Comparison of ENCODE assay signal across 10 mouse cellular contexts in the genomic region with DNA sequence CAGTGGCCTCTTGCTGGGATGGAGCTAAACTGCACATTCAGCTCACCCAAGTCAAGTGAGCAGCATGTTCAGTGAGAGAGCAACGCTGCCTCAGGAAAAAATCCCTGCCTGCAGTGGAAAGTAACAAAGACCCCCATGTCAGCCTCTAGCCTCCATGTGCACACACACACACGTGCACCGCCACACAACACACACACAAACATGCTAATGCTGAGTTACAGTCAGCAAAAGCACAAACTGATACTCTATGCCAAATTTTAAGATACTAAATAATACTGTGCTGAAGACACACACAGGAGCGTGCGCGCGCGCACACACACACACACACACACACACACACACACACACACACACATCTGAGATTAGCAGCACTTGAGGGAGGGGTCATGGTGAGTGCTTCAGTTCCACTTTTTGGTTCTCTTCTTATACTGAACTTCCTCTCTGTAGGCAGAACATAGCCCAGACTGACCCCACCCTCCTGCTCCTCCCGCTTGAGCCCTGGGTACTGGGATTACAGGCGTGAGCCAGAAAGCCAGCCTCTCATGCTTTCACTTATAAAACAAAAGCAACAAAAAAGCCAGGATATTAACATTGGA. TPM values are rescaled to one million over a fixed set of nuclear protein-coding genes. Genes with fewer than 3 reads are reported as not detected.
DNase-seq lines count a peak whose midpoint lies in the region; ATAC-seq and TF ChIP-seq lines count a peak whose summit lies in the region.
"Had no signal": no experiment of that assay in that cellular context is flagged by ENCODE, and none has a peak within 500 bp of the region (broad histone marks: within the 10 kb centered on the region; RNA-seq: fewer than 3 reads in every experiment).

No protein-coding gene starts in this region.

- no peak for TF ChIP-seq EP300 in liver, postnatal 0 days (IDR thresholded peaks at IDR 0.05; ENCODE audit: low read depth)

- no peak for TF ChIP-seq CTCF in intestine, postnatal 0 days (IDR thresholded peaks at IDR 0.05; ENCODE audit: low read depth)
- TF ChIP-seq CTCF in liver, postnatal 0 days (IDR thresholded peaks at IDR 0.05; ENCODE audit: low read depth): no peak
- TF ChIP-seq CTCF in cerebellum, adult 2 months (IDR thresholded peaks at IDR 0.05; ENCODE audit: borderline replicate concordance, insufficient read depth, low read depth, low read length): no peak

- no peak for TF ChIP-seq POLR2A in cerebellum, adult 2 months (IDR thresholded peaks at IDR 0.05; ENCODE audit: borderline replicate concordance, insufficient read depth, low read length)

- no peak for ATAC-seq in intestine, embryonic 15.5 days
- no peak for ATAC-seq in intestine, postnatal 0 days
- ATAC-seq in liver, postnatal 0 days: peak; percentile 18; the same call in 1 of the 2 replicates
- ATAC-seq in intestine, embryonic 16.5 days: no peak
- no peak for ATAC-seq in megakaryocyte-erythroid progenitor cell, adult 5-6 weeks (replicated peaks; ENCODE audit: low FRiP score, low TSS enrichment, poor library complexity, severe bottlenecking)

- H3K4me1 ChIP-seq in intestine, embryonic 15.5 days (replicated peaks): peaks cover 24% of the 10 kb centered on the region
- H3K4me1 ChIP-seq in intestine, postnatal 0 days (replicated peaks; ENCODE audit: control insufficient read depth, insufficient read depth, low read length): 0 out of 2 replicates have a peak, but pooled peaks cover 15% of the 10 kb centered on the region
- peaks cover 22% of the 10 kb centered on the region for H3K4me1 ChIP-seq in liver, postnatal 0 days (ENCODE audit: insufficient read depth)
- no peaks in the 10 kb centered on the region for H3K4me1 ChIP-seq in cerebellum, adult 2 months (ENCODE audit: control insufficient read depth, insufficient read depth, low read length)
- peaks cover 18% of the 10 kb centered on the region for H3K4me1 ChIP-seq in intestine, embryonic 16.5 days (ENCODE audit: control insufficient read depth, insufficient read depth, low read length)

- DNase-seq in brain, adult 2 months (ENCODE audit: low read depth, low spot score): peak; percentile 33
- DNase-seq in liver, postnatal 0 days: peak; percentile 59
- peak; percentile 60 for DNase-seq in skeletal muscle tissue, adult 2 months (ENCODE audit: low read depth, low spot score)
- DNase-seq in cerebellum, adult 2 months: no peak
- DNase-seq: left cerebral cortex, postnatal 4 days had no signal

- 0 out of 2 replicates have a peak overlapping the region, but pooled peaks have one; percentile 44 for H3K27ac ChIP-seq in intestine, embryonic 15.5 days
- no peak overlapping the region for H3K27ac ChIP-seq in intestine, postnatal 0 days (ENCODE audit: low read depth, low read length)
- no peak overlapping the region for H3K27ac ChIP-seq in liver, postnatal 0 days (ENCODE audit: low read depth)
- no peak overlapping the region for H3K27ac ChIP-seq in cerebellum, adult 2 months (ENCODE audit: insufficient read depth, low read length)
- no peak overlapping the region for H3K27ac ChIP-seq in intestine, embryonic 16.5 days (ENCODE audit: low read length)

- no peaks in the 10 kb centered on the region for H3K36me3 ChIP-seq in intestine, embryonic 15.5 days
- H3K36me3 ChIP-seq in intestine, postnatal 0 days (ENCODE audit: control insufficient read depth, insufficient read depth): no peaks in the 10 kb centered on the region
- no peaks in the 10 kb centered on the region; the same call in 1 of the 2 replicates for H3K36me3 ChIP-seq in liver, postnatal 0 days (replicated peaks; ENCODE audit: insufficient read depth, low read length)
- H3K36me3 ChIP-seq in intestine, embryonic 16.5 days (ENCODE audit: control insufficient read depth, insufficient read depth, low read length): no peaks in the 10 kb centered on the region

- no peaks in the 10 kb centered on the region for H3K27me3 ChIP-seq in intestine, embryonic 15.5 days (replicated peaks)
- H3K27me3 ChIP-seq in intestine, postnatal 0 days (replicated peaks; ENCODE audit: control insufficient read depth, insufficient read depth, low read length): no peaks in the 10 kb centered on the region
- H3K27me3 ChIP-seq in liver, postnatal 0 days (ENCODE audit: insufficient read depth, low read length): no peaks in the 10 kb centered on the region
- no peaks in the 10 kb centered on the region for H3K27me3 ChIP-seq in cerebellum, adult 2 months (ENCODE audit: control insufficient read depth, insufficient read depth, low read length)
- H3K27me3 ChIP-seq in intestine, embryonic 16.5 days (replicated peaks; ENCODE audit: control insufficient read depth, insufficient read depth, low read length): no peaks in the 10 kb centered on the region

- H3K4me2 ChIP-seq in intestine, embryonic 15.5 days (replicated peaks): peak overlapping the region; percentile 91
- H3K4me2 ChIP-seq in intestine, postnatal 0 days (replicated peaks; ENCODE audit: low read depth): no peak overlapping the region
- H3K4me2 ChIP-seq in liver, postnatal 0 days (ENCODE audit: low read depth, low read length): peak overlapping the region; percentile 92; the same call in 1 of the 2 replicates
- no peak overlapping the region for H3K4me2 ChIP-seq in intestine, embryonic 16.5 days (ENCODE audit: low read depth, low read length)

- H3K4me3 ChIP-seq in intestine, embryonic 15.5 days (replicated peaks): no peak overlapping the region
- H3K4me3 ChIP-seq in intestine, postnatal 0 days (ENCODE audit: low read depth, low read length): no peak overlapping the region
- H3K4me3 ChIP-seq in liver, postnatal 0 days (ENCODE audit: low read depth, low read length): no peak overlapping the region
- H3K4me3 ChIP-seq in cerebellum, adult 2 months (replicated peaks; ENCODE audit: insufficient read depth, low read depth, low read length): no peak overlapping the region
- no peak overlapping the region for H3K4me3 ChIP-seq in intestine, embryonic 16.5 days (ENCODE audit: low read length)

- 87% methylated on average over 10 of the region's 10 CpGs for WGBS in intestine, embryonic 15.5 days
- 78% methylated on average over 10 of the region's 10 CpGs for WGBS in intestine, postnatal 0 days
- WGBS in liver, postnatal 0 days (ENCODE audit: insufficient replicate concordance): 45% methylated on average over 10 of the region's 10 CpGs
- 91% methylated on average over 10 of the region's 10 CpGs for WGBS in cerebellum, adult 2 months
- WGBS in intestine, embryonic 16.5 days: 82% methylated on average over 10 of the region's 10 CpGs

- no peak overlapping the region for H3K9ac ChIP-seq in intestine, embryonic 15.5 days
- H3K9ac ChIP-seq in intestine, postnatal 0 days (ENCODE audit: low read depth, low read length): no peak overlapping the region
- no peak overlapping the region for H3K9ac ChIP-seq in liver, postnatal 0 days (replicated peaks)
- H3K9ac ChIP-seq in intestine, embryonic 16.5 days (ENCODE audit: low read depth, low read length): no peak overlapping the region

- no peaks in the 10 kb centered on the region for H3K9me3 ChIP-seq in intestine, embryonic 15.5 days
- no peaks in the 10 kb centered on the region for H3K9me3 ChIP-seq in intestine, postnatal 0 days (ENCODE audit: control insufficient read depth)
- no peaks in the 10 kb centered on the region for H3K9me3 ChIP-seq in liver, postnatal 0 days (ENCODE audit: low read length)
- no peaks in the 10 kb centered on the region for H3K9me3 ChIP-seq in intestine, embryonic 16.5 days (ENCODE audit: control insufficient read depth, low read length)

RNA-seq across cellular contexts. Expression of gene Naaa, which starts 1.1 kb away (rescaled TPM):
- polyA plus RNA-seq in intestine, embryonic 15.5 days (2015; fragmentation: Nextera tagmentation; extraction: Ambion mirVana): 24.2 and 26.8 TPM in 2 replicates
- 19.8 and 22.4 TPM in 2 replicates for polyA plus RNA-seq in intestine, postnatal 0 days (2015; fragmentation: Nextera tagmentation; extraction: Ambion mirVana)
- 6.1 and 7.5 TPM in 2 replicates for polyA plus RNA-seq in liver, postnatal 0 days (2015; fragmentation: Nextera tagmentation; extraction: Ambion mirVana)
- 32.1 and 37.6 TPM in 2 replicates for polyA plus RNA-seq in cerebellum, adult 2 months (2012; rRNA removed)
- 30.8 and 32.2 TPM in 2 replicates for polyA plus RNA-seq in intestine, embryonic 16.5 days (2015; fragmentation: Nextera tagmentation; extraction: Ambion mirVana)
- 1.1 and 2.9 TPM in 2 replicates for total RNA-seq in megakaryocyte-erythroid progenitor cell, adult 5-6 weeks (2014; fragmentation: Nextera tagmentation)
- total RNA-seq in megakaryocyte-erythroid progenitor cell, adult 5-6 weeks (2017): 2.1 and 5.6 TPM in 2 replicates

RNA-seq across cellular contexts. Expression of gene Ppef2, which starts 23.0 kb away (rescaled TPM):
- 0.39 and 0.59 TPM in 2 replicates for polyA plus RNA-seq in intestine, embryonic 15.5 days (2015; fragmentation: Nextera tagmentation; extraction: Ambion mirVana)
- polyA plus RNA-seq in intestine, postnatal 0 days (2015; fragmentation: Nextera tagmentation; extraction: Ambion mirVana): 0.16 and 0.27 TPM in 2 replicates
- 0.15 TPM in 1 of 2 replicates, not detected in the other for polyA plus RNA-seq in liver, postnatal 0 days (2015; fragmentation: Nextera tagmentation; extraction: Ambion mirVana)
- polyA plus RNA-seq in cerebellum, adult 2 months (2012; rRNA removed): 2.1 and 2.7 TPM in 2 replicates
- 0.57 and 0.88 TPM in 2 replicates for polyA plus RNA-seq in intestine, embryonic 16.5 days (2015; fragmentation: Nextera tagmentation; extraction: Ambion mirVana)
- total RNA-seq in megakaryocyte-erythroid progenitor cell, adult 5-6 weeks (2014; fragmentation: Nextera tagmentation): not detected in 2 replicates
- total RNA-seq in megakaryocyte-erythroid progenitor cell, adult 5-6 weeks (2017): not detected in 2 replicates

RNA-seq across cellular contexts. Expression of gene Sdad1, which starts 31.2 kb away (rescaled TPM):
- 37.3 and 40.1 TPM in 2 replicates for polyA plus RNA-seq in intestine, embryonic 15.5 days (2015; fragmentation: Nextera tagmentation; extraction: Ambion mirVana)
- polyA plus RNA-seq in intestine, postnatal 0 days (2015; fragmentation: Nextera tagmentation; extraction: Ambion mirVana): 15.8 and 17.3 TPM in 2 replicates
- polyA plus RNA-seq in liver, postnatal 0 days (2015; fragmentation: Nextera tagmentation; extraction: Ambion mirVana): 13.1 and 13.4 TPM in 2 replicates
- 15.3 and 15.6 TPM in 2 replicates for polyA plus RNA-seq in cerebellum, adult 2 months (2012; rRNA removed)
- polyA plus RNA-seq in intestine, embryonic 16.5 days (2015; fragmentation: Nextera tagmentation; extraction: Ambion mirVana): 32.8 and 35.8 TPM in 2 replicates
- total RNA-seq in megakaryocyte-erythroid progenitor cell, adult 5-6 weeks (2014; fragmentation: Nextera tagmentation): 51.6 and 66.7 TPM in 2 replicates
- 91.7 and 93.5 TPM in 2 replicates for total RNA-seq in megakaryocyte-erythroid progenitor cell, adult 5-6 weeks (2017)

RNA-seq across cellular contexts. Expression of gene Cxcl9, which starts 48.8 kb away (rescaled TPM):
- 0.20 TPM in 1 of 2 replicates, not detected in the other for polyA plus RNA-seq in intestine, embryonic 15.5 days (2015; fragmentation: Nextera tagmentation; extraction: Ambion mirVana)
- 0.05 and 0.18 TPM in 2 replicates for polyA plus RNA-seq in intestine, postnatal 0 days (2015; fragmentation: Nextera tagmentation; extraction: Ambion mirVana)
- 0.20 and 0.35 TPM in 2 replicates for polyA plus RNA-seq in liver, postnatal 0 days (2015; fragmentation: Nextera tagmentation; extraction: Ambion mirVana)
- 0.17 TPM in 1 of 2 replicates, not detected in the other for polyA plus RNA-seq in cerebellum, adult 2 months (2012; rRNA removed)
- polyA plus RNA-seq in intestine, embryonic 16.5 days (2015; fragmentation: Nextera tagmentation; extraction: Ambion mirVana): 0.16 TPM in 1 of 2 replicates, not detected in the other
- not detected in 2 replicates for total RNA-seq in megakaryocyte-erythroid progenitor cell, adult 5-6 weeks (2014; fragmentation: Nextera tagmentation)
- total RNA-seq in megakaryocyte-erythroid progenitor cell, adult 5-6 weeks (2017): not detected in 2 replicates
- total RNA-seq: left cerebral cortex, postnatal 4 days had no signal
- polyA plus RNA-seq: stomach, embryonic 14.5 days had no signal

RNA-seq across cellular contexts. Expression of gene Art3, which starts 52.6 kb away (rescaled TPM):
- polyA plus RNA-seq in intestine, embryonic 15.5 days (2015; fragmentation: Nextera tagmentation; extraction: Ambion mirVana): 3.7 and 4.0 TPM in 2 replicates
- polyA plus RNA-seq in intestine, postnatal 0 days (2015; fragmentation: Nextera tagmentation; extraction: Ambion mirVana): 12.7 and 13.5 TPM in 2 replicates
- 2.3 and 4.0 TPM in 2 replicates for polyA plus RNA-seq in liver, postnatal 0 days (2015; fragmentation: Nextera tagmentation; extraction: Ambion mirVana)
- polyA plus RNA-seq in cerebellum, adult 2 months (2012; rRNA removed): 12.8 and 17.8 TPM in 2 replicates
- polyA plus RNA-seq in intestine, embryonic 16.5 days (2015; fragmentation: Nextera tagmentation; extraction: Ambion mirVana): 4.4 and 5.6 TPM in 2 replicates
- not detected in 2 replicates for total RNA-seq in megakaryocyte-erythroid progenitor cell, adult 5-6 weeks (2014; fragmentation: Nextera tagmentation)
- total RNA-seq in megakaryocyte-erythroid progenitor cell, adult 5-6 weeks (2017): not detected in 2 replicates

Comparison
In these comparisons a context has a peak if more than half of its experiments do, and no peak if none do; other contexts are left out.
1. H3K4me2 ChIP-seq: peak in intestine, embryonic 15.5 days (single experiment) and liver, postnatal 0 days (single experiment); none in intestine, postnatal 0 days (single experiment) and intestine, embryonic 16.5 days (single experiment).
2. DNase-seq: peak in brain, adult 2 months (single experiment), liver, postnatal 0 days (single experiment) and skeletal muscle tissue, adult 2 months (single experiment); none in cerebellum, adult 2 months (0 of 2).